In the genomic region with DNA sequence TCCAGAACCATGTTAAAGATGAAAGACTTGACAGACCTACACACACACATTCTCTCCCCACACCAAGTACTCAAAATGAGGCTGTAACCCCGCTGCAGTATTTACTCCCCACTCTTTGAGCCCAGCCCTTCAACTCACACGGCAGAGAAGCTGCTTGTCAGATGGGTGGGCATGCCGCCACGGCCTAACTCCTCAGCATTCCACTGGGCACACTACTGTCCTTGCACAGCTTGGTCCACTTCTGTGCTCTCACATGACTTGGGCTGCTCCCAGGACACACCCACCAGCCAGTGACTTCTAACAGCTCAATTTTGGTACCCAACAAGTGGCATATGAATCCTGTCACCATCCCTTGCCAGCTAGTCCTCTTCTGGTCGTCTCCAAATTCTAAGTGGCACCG, we compare ENCODE assay signal across 8 mouse cellular contexts. TPM values are rescaled to one million over a fixed set of nuclear protein-coding genes. Genes with fewer than 3 reads are reported as not detected.
A peak's percentile ranks its signal among the peaks of the same experiment; 100 is the strongest.
DNase-seq lines count a peak whose midpoint lies in the region; ATAC-seq and TF ChIP-seq lines count a peak whose summit lies in the region.

No protein-coding gene starts in this region.

- H3K9me3 ChIP-seq in G1E (replicated peaks), result no peaks in the 10 kb centered on the region
- no peaks in the 10 kb centered on the region for H3K9me3 ChIP-seq in heart, embryonic 10.5 days
- no peaks in the 10 kb centered on the region for H3K9me3 ChIP-seq in kidney, embryonic 16.5 days (ENCODE audit: low read length)

- TF ChIP-seq POLR2A in lung, adult 2 months (IDR thresholded peaks at IDR 0.05; ENCODE audit: borderline replicate concordance, extremely low read depth, low read depth, low read length), result peak; percentile 77; the same call in 1 of the 2 replicates
- TF ChIP-seq POLR2A in small intestine, adult 2 months (IDR thresholded peaks at IDR 0.05; ENCODE audit: low read depth, low read length), result no peak

- H3K27ac ChIP-seq in heart, embryonic 10.5 days, result peak overlapping the region; percentile 10; the same call in 1 of the 2 replicates
- peak overlapping the region; percentile 100 for H3K27ac ChIP-seq in kidney, embryonic 16.5 days (ENCODE audit: low read length)
- H3K27ac ChIP-seq in small intestine, adult 2 months (ENCODE audit: insufficient read depth, low read depth, low read length), result peak overlapping the region; percentile 29; the same call in 1 of the 2 replicates

- peak overlapping the region; percentile 7; the same call in 1 of the 2 replicates for H3K4me2 ChIP-seq in kidney, embryonic 16.5 days (replicated peaks; ENCODE audit: low read depth, low read length)

- H3K9ac ChIP-seq in kidney, embryonic 16.5 days (replicated peaks; ENCODE audit: low read length), result 0 out of 2 replicates have a peak overlapping the region, but pooled peaks have one; percentile 40

- DNase-seq in A20 (ENCODE audit: low read depth, low spot score) (peak; percentile 82), G1E (ENCODE audit: low spot score) (no peak)
- DNase-seq in cerebellum, postnatal 25 days, result peak; percentile 59 to 77
- no peak for DNase-seq in heart, embryonic 10.5 days (ENCODE audit: low spot score)
- peak; percentile 69 for DNase-seq in lung, adult 2 months

- H3K4me3 ChIP-seq in G1E (ENCODE audit: low read depth, low read length), result peak overlapping the region; percentile 30; the same call in 1 of the 2 replicates
- H3K4me3 ChIP-seq in heart, embryonic 10.5 days, result 0 out of 2 replicates have a peak overlapping the region, but pooled peaks have one; percentile 13
- H3K4me3 ChIP-seq in kidney, embryonic 16.5 days (ENCODE audit: low read length), result no peak overlapping the region
- no peak overlapping the region for H3K4me3 ChIP-seq in lung, adult 2 months (replicated peaks; ENCODE audit: extremely low read depth, low read depth, low read length)
- no peak overlapping the region for H3K4me3 ChIP-seq in small intestine, adult 2 months (ENCODE audit: low read depth, low read length)

- H3K36me3 ChIP-seq in G1E (replicated peaks), result peaks cover 52% of the 10 kb centered on the region
- no peaks in the 10 kb centered on the region; the same call in 1 of the 2 replicates for H3K36me3 ChIP-seq in heart, embryonic 10.5 days
- no peaks in the 10 kb centered on the region for H3K36me3 ChIP-seq in kidney, embryonic 16.5 days (ENCODE audit: insufficient read depth, low read length)
- no peaks in the 10 kb centered on the region for H3K36me3 ChIP-seq in small intestine, adult 2 months (ENCODE audit: control insufficient read depth, insufficient read depth, low read length)

- ATAC-seq in G1E (ENCODE audit: extremely low read depth, insufficient number of reproducible peaks, low FRiP score, poor library complexity, severe bottlenecking), result no peak
- no peak for ATAC-seq in kidney, embryonic 16.5 days (ENCODE audit: low FRiP score, low TSS enrichment)
- no peak for ATAC-seq in inflammation-experienced regulatory T-cells, adult 6 months

- H3K27me3 ChIP-seq in G1E (ENCODE audit: insufficient read depth, low read length), result no peaks in the 10 kb centered on the region
- H3K27me3 ChIP-seq in heart, embryonic 10.5 days (ENCODE audit: insufficient read depth, poor library complexity, severe bottlenecking), result no peaks in the 10 kb centered on the region
- no peaks in the 10 kb centered on the region for H3K27me3 ChIP-seq in kidney, embryonic 16.5 days (ENCODE audit: insufficient read depth, low read length)
- no peaks in the 10 kb centered on the region for H3K27me3 ChIP-seq in small intestine, adult 2 months (ENCODE audit: control insufficient read depth, insufficient read depth, low read length)

- no peak for TF ChIP-seq CTCF in G1E (IDR thresholded peaks at IDR 0.05; ENCODE audit: low read depth, low read length)
- TF ChIP-seq CTCF in lung, adult 2 months (IDR thresholded peaks at IDR 0.05; ENCODE audit: insufficient read depth, low read length), result no peak
- TF ChIP-seq CTCF in small intestine, adult 2 months (IDR thresholded peaks at IDR 0.05; ENCODE audit: extremely low read depth, insufficient read length, insufficient replicate concordance, low read depth, low read length), result no peak

- H3K4me1 ChIP-seq in G1E (ENCODE audit: insufficient read depth, low read depth, low read length), result peaks cover 40% of the 10 kb centered on the region
- peaks cover 36% of the 10 kb centered on the region for H3K4me1 ChIP-seq in heart, embryonic 10.5 days
- H3K4me1 ChIP-seq in kidney, embryonic 16.5 days (ENCODE audit: insufficient read depth, low read length), result peaks cover 39% of the 10 kb centered on the region
- H3K4me1 ChIP-seq in lung, adult 2 months (ENCODE audit: control insufficient read depth, insufficient read depth, low read length), result peaks cover 22% of the 10 kb centered on the region
- peaks cover 15% of the 10 kb centered on the region for H3K4me1 ChIP-seq in small intestine, adult 2 months (ENCODE audit: control insufficient read depth, insufficient read depth, insufficient read length, low read length)

- 40% methylated on average over 6 of the region's 6 CpGs for WGBS in heart, embryonic 10.5 days
- WGBS in kidney, embryonic 16.5 days, result 32% methylated on average over 6 of the region's 6 CpGs
- 21% methylated on average over 6 of the region's 6 CpGs for WGBS in lung, adult 2 months
- WGBS in small intestine, adult 2 months, result 34% methylated on average over 6 of the region's 6 CpGs

RNA-seq across cellular contexts. Expression of gene Bicral, which starts 5.0 kb away (rescaled TPM):
- total RNA-seq in G1E (2014; fragmentation: Nextera tagmentation) (34.4 and 41.2 TPM in 2 replicates), G1E (2017) (9.2 and 13.4 TPM in 2 replicates)
- 10.7 and 12.9 TPM in 2 replicates for polyA plus RNA-seq in G1E (2012)
- polyA plus RNA-seq in heart, embryonic 10.5 days (2016; fragmentation: Nextera tagmentation; extraction: Ambion mirVana), result 3.3 and 3.4 TPM in 2 replicates
- 3.2 and 3.6 TPM in 2 replicates for polyA plus RNA-seq in kidney, embryonic 16.5 days (2015; fragmentation: Nextera tagmentation; extraction: Ambion mirVana)
- polyA plus RNA-seq in lung, adult 2 months (2012; rRNA removed), result 11.8 and 16.3 TPM in 2 replicates
- polyA plus RNA-seq in small intestine, adult 2 months (2012; rRNA removed), result 4.0 and 7.1 TPM in 2 replicates
- polyA plus RNA-seq in inflammation-experienced regulatory T-cells, adult 6 months (2017; shearing (Covaris generic)), result 1 to 10 TPM; 7.6 to 9.2 (median 9.1) TPM

RNA-seq across cellular contexts. Expression of gene Tbcc, which starts 37.2 kb away (rescaled TPM):
- 7.5 and 10.1 TPM in 2 replicates for total RNA-seq in G1E (2014; fragmentation: Nextera tagmentation)
- 18.6 and 21.3 TPM in 2 replicates for total RNA-seq in G1E (2017)
- polyA plus RNA-seq in G1E (2012), result 20.0 and 27.5 TPM in 2 replicates
- polyA plus RNA-seq in heart, embryonic 10.5 days (2016; fragmentation: Nextera tagmentation; extraction: Ambion mirVana), result 43.8 and 63.2 TPM in 2 replicates
- polyA plus RNA-seq in kidney, embryonic 16.5 days (2015; fragmentation: Nextera tagmentation; extraction: Ambion mirVana), result 49.8 and 54.7 TPM in 2 replicates
- 17.9 and 20.8 TPM in 2 replicates for polyA plus RNA-seq in lung, adult 2 months (2012; rRNA removed)
- polyA plus RNA-seq in small intestine, adult 2 months (2012; rRNA removed), result 16.7 and 29.0 TPM in 2 replicates
- 10 to 100 TPM in 1 of 3 experiments, 1 to 10 TPM in 2; 9.6 to 10.5 (median 9.9) TPM for polyA plus RNA-seq in inflammation-experienced regulatory T-cells, adult 6 months (2017; shearing (Covaris generic))

RNA-seq across cellular contexts. Expression of gene Prph2, which starts 57.0 kb away (rescaled TPM):
- total RNA-seq in G1E (2014; fragmentation: Nextera tagmentation) (not detected in 2 replicates), G1E (2017) (0.05 TPM in 1 of 2 replicates, not detected in the other)
- not detected in 2 replicates for polyA plus RNA-seq in G1E (2012)
- polyA plus RNA-seq in heart, embryonic 10.5 days (2016; fragmentation: Nextera tagmentation; extraction: Ambion mirVana), result not detected in 2 replicates
- 0.09 and 0.14 TPM in 2 replicates for polyA plus RNA-seq in kidney, embryonic 16.5 days (2015; fragmentation: Nextera tagmentation; extraction: Ambion mirVana)
- not detected in 2 replicates for polyA plus RNA-seq in lung, adult 2 months (2012; rRNA removed)
- not detected in 2 replicates for polyA plus RNA-seq in small intestine, adult 2 months (2012; rRNA removed)
- not detected for polyA plus RNA-seq in inflammation-experienced regulatory T-cells, adult 6 months (2017; shearing (Covaris generic))

Comparison
In these comparisons a context has a peak if more than half of its experiments do, and no peak if none do; other contexts are left out.
1. DNase-seq: peak in A20 (single experiment), cerebellum, postnatal 25 days (2 of 2) and lung, adult 2 months (single experiment); none in G1E (single experiment) and heart, embryonic 10.5 days (single experiment).
2. H3K4me3 ChIP-seq: peak in G1E (single experiment) and heart, embryonic 10.5 days (single experiment); none in kidney, embryonic 16.5 days (single experiment), lung, adult 2 months (single experiment) and small intestine, adult 2 months (single experiment).
3. H3K27ac ChIP-seq: peak in every context shown above with its lines; median percentile 100 in kidney, embryonic 16.5 days; 29 in small intestine, adult 2 months; 10 in heart, embryonic 10.5 days.